Mouse (Mus musculus) adrenal gland, adult 18-20 months (tissue): ENCODE results near the gene H6pd. TPM values are rescaled to one million over a fixed set of nuclear protein-coding genes. Genes with fewer than 3 reads are reported as not detected.
"Not testable (repeated sequence)": the region's sequence is repeated elsewhere in the genome, so short reads cannot be mapped to it uniquely, and the experiment has no call there.

Experiments used
- DNase-seq, 2 experiments: peaks; one replicate each; pipeline ENCODE4 v3.0.0; 2021 to 2022; ENCODE audit warnings: low spot score in 2 of 2
- long read RNA-seq, 2 experiments: library from polyadenylated mRNA; stranded (forward); transcript quantifications; one replicate each; pipeline ENCODE4 v2.0.0; 2021
- total RNA-seq, 2 experiments: library from RNA; stranded (reverse); gene quantifications; 1 replicate in 1 of 2; 2 replicates in 1 of 2; pipeline ENCODE4 v1.2.3; 2021

Gene H6pd
- total RNA-seq = 100 to 1,000 TPM; 122 to 137 TPM
- long read RNA-seq, experiment 1, full-length matches to known transcripts = 65 of 86 reads
- long read RNA-seq, experiment 1, partial matches to known transcripts = 4 of 86 reads
- long read RNA-seq, experiment 1, other reads (novel, unspliced or antisense) = 17 of 86 reads
- long read RNA-seq, experiment 2, full-length matches to known transcripts = 13 of 60 reads
- long read RNA-seq, experiment 2, partial matches to known transcripts = 0 of 60 reads
- long read RNA-seq, experiment 2, other reads (novel, unspliced or antisense) = 47 of 60 reads

- peak; percentile 90 to 93 for DNase-seq
Observed at GRCm38 (mm10) chr4:150008853-150009586, at the start of gene H6pd. Gene H6pd, minus strand, starts transcription at chr4:150009023.

GRCm38 (mm10) chr4:150057722-150058121 is 48.9 kb upstream of the H6pd start:
- no peak for DNase-seq

GRCm38 (mm10) chr4:150056171-150056570 is 47.3 kb upstream of the H6pd start:
- DNase-seq = no peak

- DNase-seq = no peak
Observed at GRCm38 (mm10) chr4:150052380-150052779, 43.6 kb upstream of the H6pd start.

- DNase-seq = no peak
Observed at GRCm38 (mm10) chr4:150051514-150051913, 42.7 kb upstream of the H6pd start.

- DNase-seq = no peak
Observed at GRCm38 (mm10) chr4:150049564-150050226, 40.9 kb upstream of the H6pd start.

GRCm38 (mm10) chr4:150049157-150049513 is 40.3 kb upstream of the H6pd start:
- DNase-seq = no peak

- DNase-seq = peak; percentile 45 to 49
Observed at GRCm38 (mm10) chr4:150048478-150049156, 39.8 kb upstream of the H6pd start.

GRCm38 (mm10) chr4:150048038-150048437 is 39.2 kb upstream of the H6pd start:
- peak; percentile 75 to 77 for DNase-seq

- DNase-seq = no peak
Observed at GRCm38 (mm10) chr4:150043591-150043990, 34.8 kb upstream of the H6pd start.

GRCm38 (mm10) chr4:150041346-150042110 is 32.7 kb upstream of the H6pd start:
- DNase-seq = no peak

GRCm38 (mm10) chr4:150040856-150041255 is 32.0 kb upstream of the H6pd start:
- DNase-seq = not testable (repeated sequence)

GRCm38 (mm10) chr4:150040003-150040581 is 31.3 kb upstream of the H6pd start:
- DNase-seq = no peak

- DNase-seq = no peak
Observed at GRCm38 (mm10) chr4:150038533-150038932, 29.7 kb upstream of the H6pd start.

GRCm38 (mm10) chr4:150036094-150036493 is 27.3 kb upstream of the H6pd start:
- DNase-seq = no peak

- DNase-seq = peak; percentile 90 to 91
Observed at GRCm38 (mm10) chr4:150035280-150035679, 26.5 kb upstream of the H6pd start.

GRCm38 (mm10) chr4:150033261-150033671 is 24.4 kb upstream of the H6pd start:
- DNase-seq = no peak

GRCm38 (mm10) chr4:150031234-150031890 is 22.5 kb upstream of the H6pd start:
- no peak for DNase-seq

- no peak for DNase-seq
Observed at GRCm38 (mm10) chr4:150030449-150031233, 21.8 kb upstream of the H6pd start.
